Mouse (Mus musculus) skeletal muscle tissue, adult 2 months (tissue): Measurements from ENCODE around the gene Dgat2.

Source experiments
- DNase-seq: peaks from one replicate; pipeline ENCODE4 v3.0.0-alpha.2; 2012; ENCODE audit warnings: low read depth, low spot score

The Dgat2 gene

DNA sequence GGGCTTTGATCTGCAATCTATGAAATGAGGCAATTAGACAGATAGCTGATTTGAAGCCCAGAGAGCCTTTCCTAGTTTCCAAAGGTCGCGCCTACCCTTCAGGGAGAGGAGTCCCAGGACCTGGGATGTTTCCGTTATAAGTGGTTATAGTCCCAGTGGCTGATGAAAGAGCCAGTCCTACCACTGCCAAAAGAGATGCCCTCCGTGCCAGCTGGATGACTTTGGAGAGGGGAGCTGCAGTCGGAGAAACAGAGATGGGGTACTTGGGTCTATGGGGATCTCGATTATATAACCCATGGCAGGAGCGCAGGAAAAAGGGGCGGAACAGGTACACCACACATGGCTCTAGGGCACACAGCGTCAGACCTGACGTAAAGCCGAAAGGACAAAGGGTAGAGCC lies 20.6 kb downstream of the Dgat2 start:
- no peak for DNase-seq

DNA sequence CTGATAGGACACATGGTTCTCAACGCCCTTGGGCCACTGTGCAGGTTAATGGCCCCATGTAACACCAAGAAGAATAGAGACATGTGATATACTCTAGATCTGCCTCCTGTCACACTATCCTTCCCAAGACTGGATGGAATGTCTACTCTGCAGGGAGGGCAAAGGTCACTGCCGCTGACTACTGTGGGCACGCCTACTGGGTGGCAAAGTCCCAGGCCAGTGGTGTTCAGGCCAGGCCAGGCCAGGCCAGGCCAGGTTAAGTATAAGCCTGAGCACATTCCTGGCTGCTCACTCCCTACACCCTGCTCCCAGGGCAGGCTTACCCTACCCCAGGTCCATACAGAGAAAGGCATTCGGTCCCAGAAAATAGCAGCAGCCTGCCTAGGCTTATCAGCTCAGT lies 21.0 kb downstream of the Dgat2 start:
- DNase-seq = no peak

DNA sequence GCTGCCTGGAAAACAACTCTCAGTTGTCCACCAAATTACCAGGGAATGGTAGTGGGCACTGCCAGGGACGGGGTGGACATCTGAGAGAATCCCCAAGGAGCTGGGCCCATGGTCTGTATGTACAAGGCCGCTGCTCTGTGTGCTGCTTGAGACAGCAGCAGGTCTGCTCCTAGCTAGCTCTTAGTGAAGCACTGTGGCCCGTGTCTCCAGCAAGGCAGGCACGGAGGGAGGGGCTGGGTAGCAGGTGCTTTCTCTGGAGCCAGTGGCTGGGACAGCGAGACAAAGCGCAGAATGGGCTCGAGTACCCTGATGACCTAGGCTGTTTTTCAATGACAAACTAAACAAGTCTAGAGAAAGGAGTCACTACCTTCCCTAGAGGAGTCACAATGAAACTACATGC lies 21.5 kb downstream of the Dgat2 start:
- no peak for DNase-seq

DNA sequence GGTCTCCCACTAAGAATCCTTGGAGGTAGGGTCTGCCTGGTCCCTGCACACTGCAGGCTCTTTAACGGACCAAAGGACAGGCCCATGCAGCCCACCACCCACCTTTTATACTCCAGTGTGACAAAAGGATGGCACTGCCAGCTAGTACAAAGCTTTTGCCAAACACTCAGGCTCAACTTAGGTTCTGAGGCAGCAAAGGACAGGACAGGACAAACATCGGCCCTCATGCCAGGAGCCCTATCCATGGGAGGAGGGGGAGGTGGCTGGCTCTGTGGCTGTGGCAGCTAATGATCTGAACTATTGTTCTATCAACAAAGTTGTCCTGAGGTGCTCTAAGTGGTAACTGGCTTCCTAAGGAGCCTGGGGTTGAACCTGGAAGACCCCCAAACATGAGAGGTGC lies 23.1 kb downstream of the Dgat2 start:
- DNase-seq = no peak

DNA sequence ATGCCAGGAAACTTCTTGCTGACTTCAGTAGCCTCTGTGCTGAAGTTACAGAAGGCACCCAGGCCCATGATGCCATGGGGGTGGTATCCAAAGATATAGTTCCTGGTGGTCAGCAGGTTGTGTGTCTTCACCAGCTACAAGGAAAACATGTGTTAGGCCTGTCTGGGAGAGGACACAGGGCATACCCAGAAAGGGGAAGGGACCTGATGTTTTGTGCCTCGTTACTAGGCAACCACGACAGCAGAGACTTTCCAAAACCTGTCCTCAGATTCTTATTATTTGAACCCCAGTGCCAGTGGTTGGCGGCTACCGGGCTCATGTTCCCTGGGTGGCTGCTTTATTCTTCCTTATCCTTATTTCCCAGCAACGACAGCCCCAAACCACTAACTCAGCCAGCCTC lies 23.6 kb downstream of the Dgat2 start:
- no peak for DNase-seq

DNA sequence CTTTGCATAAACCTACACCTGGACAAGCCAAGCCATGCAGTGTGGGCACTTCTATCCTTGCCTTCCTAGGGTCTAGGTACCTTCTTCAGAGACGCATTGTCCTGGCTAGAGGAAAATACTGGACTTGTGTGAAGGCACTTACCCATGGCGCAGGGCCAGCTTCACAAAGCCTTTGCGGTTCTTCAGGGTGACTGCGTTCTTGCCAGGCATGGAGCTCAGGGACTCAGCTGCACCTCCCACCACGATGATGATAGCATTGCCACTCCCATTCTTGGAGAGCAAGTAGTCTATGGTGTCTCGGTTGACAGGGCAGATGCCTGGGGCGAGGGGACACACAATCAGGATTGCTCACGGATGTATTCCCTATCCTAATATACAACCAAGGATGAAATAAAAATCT lies 24.5 kb downstream of the Dgat2 start:
- no peak for DNase-seq

DNA sequence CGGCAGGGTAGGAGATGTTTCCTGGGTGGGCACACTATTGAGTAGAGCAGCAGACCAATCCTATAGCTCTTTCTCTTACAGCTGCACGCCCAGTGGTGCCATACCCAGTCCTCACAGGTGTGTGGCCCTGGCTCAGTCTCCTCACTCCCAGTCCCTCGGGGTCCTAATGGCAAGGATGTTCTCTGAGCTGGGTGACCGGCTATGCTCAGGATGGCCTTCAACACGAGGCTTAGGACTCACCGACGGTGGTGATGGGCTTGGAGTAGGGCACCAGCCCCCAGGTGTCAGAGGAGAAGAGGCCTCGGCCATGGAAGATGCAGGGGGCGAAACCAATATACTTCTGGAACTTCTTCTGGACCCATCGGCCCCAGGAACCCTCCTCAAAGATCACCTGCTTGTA lies 25.8 kb downstream of the Dgat2 start:
- no peak for DNase-seq

DNA sequence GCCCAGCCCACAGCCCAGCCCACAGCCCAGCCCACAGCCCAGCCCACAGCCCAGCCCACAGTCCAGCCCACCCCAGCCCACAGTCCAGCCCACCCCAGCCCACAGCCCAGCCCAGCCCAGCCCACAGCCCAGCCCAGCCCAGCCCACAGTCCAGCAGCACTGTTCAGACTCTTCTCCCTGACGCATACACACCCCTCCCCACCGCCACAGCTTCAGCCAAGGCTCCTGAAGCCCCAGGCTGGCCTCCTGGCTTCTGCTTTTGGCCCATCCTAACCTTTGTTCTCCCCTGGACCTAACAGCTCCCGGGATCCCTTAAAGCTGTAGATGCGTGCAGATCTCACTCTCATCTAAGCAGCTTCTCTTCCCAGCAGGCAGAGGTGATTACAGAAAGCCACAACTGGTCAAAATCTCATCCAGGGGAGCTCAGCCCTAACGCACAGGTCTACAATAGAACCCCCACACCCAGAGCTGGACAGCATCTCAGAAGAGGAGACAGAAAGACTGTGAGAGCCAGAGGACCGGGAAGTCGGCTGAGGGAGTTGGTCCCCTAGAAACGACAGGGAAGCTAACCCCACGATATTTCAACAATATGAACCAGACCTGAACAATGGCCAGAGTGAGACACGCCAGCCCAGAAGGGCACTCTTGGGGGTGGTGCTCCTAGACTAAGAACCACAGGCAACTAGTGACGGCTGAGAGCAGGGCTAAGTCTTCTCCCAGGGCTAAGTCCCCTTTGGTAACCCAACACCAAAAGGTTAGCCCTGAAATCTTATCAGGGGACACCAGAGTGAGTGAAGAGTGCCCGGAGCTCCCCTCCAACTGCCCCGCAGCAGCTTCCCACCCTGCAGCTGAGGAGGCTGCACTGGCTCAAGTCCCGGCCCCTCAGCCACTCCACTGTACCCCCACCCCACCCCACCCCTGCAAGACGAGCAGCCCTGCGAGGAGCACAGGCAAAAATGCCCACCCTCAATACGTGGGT lies 26.9 kb downstream of the Dgat2 start:
- no peak for DNase-seq

DNA sequence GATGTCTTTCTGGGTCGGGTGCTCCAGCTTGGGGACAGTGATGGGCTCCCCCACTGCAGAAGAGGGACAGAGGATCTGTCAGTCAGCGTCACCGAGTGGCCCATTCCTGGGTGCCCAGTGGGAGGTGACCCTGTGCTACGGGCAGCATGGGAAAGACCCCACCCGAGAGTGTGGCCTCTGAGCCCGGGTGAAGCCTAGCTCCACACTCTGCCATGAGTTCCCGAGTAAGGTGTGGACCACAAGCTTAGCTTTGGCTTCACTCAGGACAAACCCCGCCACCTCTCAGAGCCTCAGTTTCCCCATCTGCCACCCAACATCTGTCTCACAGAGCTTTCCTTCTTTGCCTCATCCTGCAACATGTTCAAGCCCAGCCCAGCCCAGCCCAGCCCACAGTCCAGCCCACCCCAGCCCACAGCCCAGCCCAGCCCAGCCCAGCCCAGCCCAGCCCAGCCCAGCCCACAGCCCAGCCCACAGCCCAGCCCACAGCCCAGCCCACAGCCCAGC lies 27.8 kb downstream of the Dgat2 start:
- DNase-seq = no peak

DNA sequence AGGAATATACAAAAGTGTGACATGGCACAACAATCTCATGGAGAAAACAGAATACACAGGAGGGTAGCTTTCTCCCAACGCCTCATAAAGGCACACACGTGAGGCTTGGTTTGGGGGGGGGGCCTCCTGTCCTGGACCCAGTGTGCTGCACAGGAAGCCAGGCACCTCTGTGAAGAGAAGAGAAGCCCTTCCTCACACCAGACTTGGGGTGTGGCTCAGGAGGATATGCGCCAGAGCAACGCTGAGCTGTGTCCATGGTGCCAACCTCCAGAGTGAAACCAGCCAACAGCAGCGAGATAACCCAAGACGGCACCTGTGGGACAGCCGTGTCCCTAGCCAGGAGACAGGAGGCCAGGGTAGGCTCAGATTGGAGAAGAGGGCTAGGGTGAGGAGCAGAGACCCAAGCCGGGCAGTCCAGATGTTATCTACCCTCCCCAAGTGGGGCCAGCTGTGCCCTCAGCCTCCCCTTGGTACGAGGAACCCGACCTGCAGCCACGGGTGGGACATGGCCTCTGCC lies 28.8 kb downstream of the Dgat2 start:
- DNase-seq = no peak

DNA sequence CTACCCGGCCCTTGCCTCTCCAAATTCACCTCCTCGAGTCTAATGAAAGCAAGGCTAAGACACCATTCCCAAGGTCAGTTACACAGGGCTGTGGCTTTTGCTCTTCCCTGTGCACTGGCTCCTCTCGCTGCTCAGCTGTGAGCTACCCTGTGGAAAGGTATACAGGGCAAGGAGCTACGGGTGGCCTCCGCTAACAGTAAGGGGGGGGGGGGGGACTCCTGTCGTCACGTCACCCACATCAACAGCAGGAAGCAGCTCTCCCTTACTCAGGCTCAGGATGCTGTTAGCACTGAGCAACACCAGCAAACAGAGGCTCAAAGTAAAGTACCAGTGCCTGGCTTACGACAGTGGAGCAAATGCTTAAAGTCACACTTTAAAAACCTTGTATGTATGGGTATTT lies 29.8 kb downstream of the Dgat2 start:
- no peak for DNase-seq

DNA sequence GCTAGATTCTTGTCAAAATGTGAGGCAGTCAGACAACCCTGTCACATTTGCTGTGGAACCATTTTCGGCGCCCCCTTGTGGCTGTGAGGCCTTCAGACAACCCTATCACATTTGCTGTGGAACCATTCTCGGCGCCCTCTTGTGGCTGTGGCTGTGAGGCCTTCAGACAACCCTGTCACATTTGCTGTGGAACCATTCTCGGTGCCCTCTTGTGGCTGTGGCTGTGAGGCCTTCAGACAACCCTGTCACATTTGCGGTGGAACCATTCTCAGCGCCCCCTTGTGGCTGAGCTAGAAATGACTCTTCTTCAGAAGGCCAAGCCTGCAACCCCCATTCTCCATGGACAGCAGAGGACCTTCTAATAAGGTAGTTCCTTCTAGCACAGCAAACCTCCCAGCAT lies 31.2 kb downstream of the Dgat2 start:
- DNase-seq = peak; percentile 97

DNA sequence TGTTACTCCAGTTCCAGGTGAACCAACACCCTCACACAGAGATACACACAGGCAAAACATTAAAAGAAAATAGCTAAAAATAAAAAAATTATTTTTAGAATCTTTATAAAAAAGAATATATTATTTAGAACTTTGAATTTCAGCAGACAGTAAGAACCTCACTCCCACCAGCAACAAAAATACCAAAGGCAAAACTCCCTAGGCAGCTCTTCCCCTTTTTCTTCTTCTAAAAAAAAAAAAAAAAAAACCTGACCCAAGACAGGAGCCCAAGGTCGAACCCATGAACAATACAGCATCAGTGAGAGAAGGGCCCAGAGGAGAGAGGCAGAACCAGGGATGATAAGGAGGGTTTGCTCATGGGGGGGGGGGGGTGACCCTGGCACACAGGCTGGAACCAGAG lies 33.5 kb downstream of the Dgat2 start:
- DNase-seq = no peak

DNA sequence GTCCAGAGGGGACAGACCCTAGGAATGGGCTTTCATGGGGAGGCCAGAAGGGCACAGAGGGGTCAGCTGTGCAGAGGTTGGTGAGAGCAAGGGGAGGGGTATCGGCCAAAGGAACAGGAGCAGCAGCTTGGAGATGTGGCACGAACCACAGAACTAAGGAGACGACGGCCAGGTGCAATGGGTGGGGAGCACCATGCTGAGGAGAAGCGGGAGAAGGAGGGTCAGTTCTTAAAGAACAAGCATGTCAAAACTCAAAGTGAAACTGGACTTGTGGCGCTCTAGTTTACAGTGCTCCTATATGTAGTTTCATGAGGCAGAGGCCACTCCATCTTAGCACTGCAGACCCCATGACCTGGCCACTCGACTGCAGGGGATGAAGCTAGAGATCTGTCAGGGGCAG lies 35.0 kb downstream of the Dgat2 start:
- DNase-seq = no peak

DNA sequence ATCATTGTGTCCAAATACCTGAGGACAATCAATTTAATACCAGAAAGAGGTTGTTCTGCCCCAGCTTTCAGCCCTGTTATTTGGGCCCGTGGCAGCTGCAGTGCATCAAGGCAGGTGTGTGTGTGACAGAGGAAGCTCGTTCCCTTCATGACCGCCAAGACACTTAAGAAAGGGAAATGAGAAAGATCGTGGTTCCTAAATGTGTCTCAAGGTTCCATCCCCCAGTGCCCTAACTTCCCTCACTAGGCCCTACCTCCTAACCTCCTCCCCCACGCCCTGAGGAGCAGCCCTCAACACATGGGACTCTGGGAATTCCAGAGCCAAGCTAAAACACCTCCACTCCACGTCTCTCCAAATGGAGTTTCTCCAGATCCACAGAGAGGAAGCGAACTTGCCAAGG lies 35.6 kb downstream of the Dgat2 start:
- DNase-seq = no peak

DNA sequence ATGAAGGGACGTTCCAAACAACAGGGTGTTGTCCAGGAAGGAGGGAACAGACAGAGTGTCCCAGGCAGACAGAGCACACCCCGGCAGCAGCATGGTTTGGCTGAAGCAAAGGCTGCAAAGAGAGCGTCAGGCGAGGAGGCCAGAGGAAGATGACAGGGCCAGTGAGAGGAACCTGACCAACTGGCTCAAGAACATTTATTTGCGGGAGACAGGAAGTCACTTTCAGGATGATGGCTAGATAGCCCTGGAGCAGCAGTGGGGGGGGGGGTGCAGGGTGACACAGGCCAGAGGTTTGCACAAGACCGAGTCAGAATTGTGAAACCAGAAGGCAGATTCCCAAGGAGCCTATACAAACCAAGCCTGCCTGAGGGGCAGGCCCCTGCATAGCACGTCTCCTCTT lies 36.5 kb downstream of the Dgat2 start:
- peak; percentile 63 for DNase-seq

DNA sequence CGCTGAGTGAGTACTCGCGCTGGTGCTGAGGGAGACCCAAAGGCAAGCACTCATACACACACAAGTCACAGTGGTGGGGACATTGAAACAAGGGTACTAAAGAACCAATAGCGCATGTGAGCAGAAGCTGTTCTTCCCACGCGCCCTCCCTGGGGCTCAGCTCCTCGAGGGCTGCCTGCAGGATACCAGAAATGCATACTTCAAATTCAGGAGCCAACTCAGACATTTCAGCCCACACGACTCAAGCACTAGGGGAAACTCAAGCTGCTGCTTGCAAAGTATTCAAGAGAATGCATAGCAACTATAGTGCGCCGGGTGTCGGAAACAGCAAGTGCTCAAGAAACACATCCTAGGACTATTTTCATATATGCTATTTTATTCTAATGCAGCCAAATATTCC lies 37.9 kb downstream of the Dgat2 start:
- DNase-seq = no peak

DNA sequence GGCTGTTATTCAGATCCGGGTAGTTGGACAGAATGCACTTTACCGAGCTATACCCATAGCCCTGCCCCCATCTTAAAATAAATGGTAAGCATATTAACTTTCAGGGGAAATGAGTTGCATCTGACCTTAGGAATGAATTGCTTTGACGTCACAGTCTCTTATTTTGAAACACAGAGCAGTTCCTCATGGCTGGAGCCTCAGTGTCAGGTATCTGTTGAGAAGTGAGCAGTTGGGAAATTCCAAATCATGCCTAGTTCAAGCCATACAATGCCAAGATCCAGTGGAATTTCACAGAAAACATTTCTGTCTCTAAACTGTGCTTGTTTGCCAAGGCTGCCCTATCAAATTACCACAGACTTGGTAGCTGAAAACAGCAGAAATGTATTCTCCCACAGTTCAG lies 39.3 kb downstream of the Dgat2 start:
- no peak for DNase-seq

DNA sequence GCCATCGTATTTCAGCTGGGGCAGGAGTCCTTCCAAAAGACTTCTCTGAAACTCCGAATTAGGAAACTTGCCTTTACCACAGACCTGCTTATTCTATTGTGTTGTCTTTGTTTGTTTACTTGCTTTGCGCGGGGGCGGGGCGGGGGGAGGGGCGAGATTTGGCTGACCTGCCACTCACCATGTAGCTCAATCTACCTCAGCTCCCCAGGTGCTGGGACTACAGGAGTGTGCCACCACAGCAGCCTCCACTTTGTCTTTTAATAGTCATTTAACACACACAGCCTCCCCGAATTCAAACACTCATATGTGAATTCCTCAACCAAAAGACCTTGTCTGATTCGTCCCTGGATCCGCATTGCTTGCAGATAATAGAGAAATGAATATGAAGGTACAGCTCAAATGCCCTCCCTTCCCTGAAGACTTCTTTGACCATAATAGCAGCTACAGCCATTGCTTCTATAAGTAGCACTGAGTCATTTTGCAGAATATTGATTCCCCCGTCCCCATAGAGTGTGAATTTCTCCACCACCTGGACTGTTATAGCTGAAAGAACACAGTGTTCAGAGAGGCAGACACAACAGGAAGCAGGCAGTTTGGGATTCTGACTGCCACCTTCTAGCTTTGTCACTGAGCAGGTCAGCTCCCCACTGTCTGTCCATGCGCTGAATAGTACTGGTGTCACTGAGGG lies 40.5 kb downstream of the Dgat2 start:
- no peak for DNase-seq

DNA sequence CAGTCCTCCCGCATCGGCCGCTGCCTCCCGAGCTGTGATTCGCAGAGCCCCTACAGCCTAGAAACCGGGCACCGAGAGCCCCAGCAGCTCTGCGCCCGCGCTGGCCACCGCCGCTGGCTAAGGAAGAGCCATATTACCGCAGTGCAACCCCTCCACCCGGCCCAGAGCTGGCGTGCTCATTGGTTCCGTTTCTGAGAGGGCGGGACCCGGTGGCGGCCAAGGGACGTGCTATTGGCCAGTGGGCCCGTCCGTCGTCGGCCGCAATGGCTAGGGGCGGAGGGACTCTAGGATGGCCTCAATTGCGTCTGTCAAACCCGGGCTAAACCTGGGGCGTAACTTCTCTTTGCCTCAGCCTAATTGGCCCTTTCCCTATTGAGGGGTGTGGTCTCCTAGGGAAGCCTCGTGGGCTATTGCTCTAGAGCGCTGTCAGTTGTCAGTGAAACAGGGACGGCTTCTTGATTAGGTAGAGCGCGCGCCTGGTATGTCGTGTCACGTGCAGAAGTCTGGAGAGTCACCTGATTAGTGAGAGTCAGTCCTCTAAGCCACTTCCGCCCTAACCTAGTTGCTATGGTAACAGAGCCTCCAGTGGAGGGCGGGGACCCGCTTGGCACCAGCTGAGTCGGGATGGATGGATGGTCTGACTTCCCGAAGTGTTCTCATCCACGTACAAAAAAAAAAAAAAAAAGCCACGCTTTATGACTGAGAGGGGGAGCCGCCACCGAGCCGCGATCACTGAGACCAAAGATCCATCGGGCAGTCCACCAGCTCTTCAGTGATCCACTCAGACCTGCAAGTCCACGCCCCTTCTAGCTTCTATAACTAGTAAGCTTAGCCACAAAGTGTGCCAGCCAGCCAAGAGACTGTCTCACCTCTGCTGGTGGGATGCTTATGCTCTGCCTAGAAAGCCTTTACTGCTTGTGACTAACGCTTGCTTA lies 41.3 kb downstream of the Dgat2 start, which contains the start of gene Uvrag:
Gene Uvrag (minus strand): TSS at position 158 of the 935 bp plus-strand sequence.
- DNase-seq = peak; percentile 99

DNA sequence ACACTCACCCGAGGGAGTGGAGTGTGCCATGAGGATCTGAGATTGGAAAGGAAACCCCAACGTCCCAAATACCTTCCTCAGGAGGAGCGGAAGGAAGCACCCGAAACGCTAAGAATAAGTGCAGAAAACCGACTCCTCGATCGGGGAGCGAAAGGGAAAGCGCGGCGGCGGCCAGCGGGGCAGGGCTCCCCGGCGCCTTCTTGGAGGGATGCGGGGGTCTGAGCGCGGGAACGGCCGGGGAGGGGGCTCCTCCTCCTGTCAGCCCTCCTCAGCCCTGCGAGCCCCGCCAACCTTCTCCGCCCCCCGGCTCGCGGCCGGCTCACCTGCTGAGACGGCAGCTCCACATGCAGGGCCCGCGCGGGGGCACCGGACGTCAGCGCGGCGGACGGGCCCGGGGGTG lies 42.0 kb downstream of the Dgat2 start:
- DNase-seq = no peak
